Comparison of ENCODE assay signal across 21 mouse cellular contexts in the genomic region with DNA sequence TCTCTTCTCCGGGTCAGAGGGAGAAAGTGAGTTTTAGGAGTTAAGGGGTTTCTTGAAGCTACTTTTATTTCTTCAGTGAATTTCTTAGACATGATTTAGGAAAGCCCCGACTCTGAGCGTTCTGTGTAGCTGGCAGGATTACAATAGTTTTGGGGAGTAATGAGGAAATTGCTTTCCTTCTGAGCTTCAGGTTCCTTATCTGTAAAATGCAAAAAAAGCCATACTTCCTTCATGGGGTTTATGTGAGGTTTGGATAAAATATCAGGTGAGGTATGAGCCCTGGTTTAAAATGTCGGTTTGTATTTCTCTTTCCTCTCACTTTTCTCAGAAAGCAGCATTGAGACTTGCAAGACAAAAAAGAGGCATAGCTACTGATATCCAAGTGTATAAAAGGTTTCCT.
"Had no signal": no experiment of that assay in that cellular context is flagged by ENCODE, and none has a peak within 500 bp of the region (broad histone marks: within the 10 kb centered on the region; RNA-seq: fewer than 3 reads in every experiment).

No protein-coding gene starts in this region.

- ATAC-seq: forebrain, embryonic 13.5 days; forebrain, embryonic 14.5 days; forebrain, embryonic 15.5 days; forebrain, embryonic 16.5 days; forebrain, postnatal 0 days had no signal

- DNase-seq: cerebellum, adult 8-10 months; cerebellum, adult 9-10 months; cerebellum, adult 9-11 months; cerebellum, postnatal 10 days; cerebellum, postnatal 14 days; cerebellum, postnatal 25 days; cerebellum, postnatal 36 days; embryo, embryonic 11 days; forebrain, postnatal 0 days; gastrocnemius, adult 2 months; gastrocnemius, postnatal 10 days; gastrocnemius, postnatal 14 days; gastrocnemius, postnatal 25 days; gastrocnemius, postnatal 36 days; heart, adult 11 months; heart, adult 18-20 months; heart, adult 2 months had no signal
